31 mouse cellular contexts compared by ENCODE assay signal in genomic region chr19:23946026-23946685, GRCm38 (mm10).
A peak's percentile ranks its signal among the peaks of the same experiment; 100 is the strongest.
DNase-seq lines count a peak whose midpoint lies in the region; ATAC-seq and TF ChIP-seq lines count a peak whose summit lies in the region.
"Had no signal": no experiment of that assay in that cellular context is flagged by ENCODE, and none has a peak within 500 bp of the region (broad histone marks: within the 10 kb centered on the region; RNA-seq: fewer than 3 reads in every experiment).

No protein-coding gene starts in this region.

- no peaks in the 10 kb centered on the region for H3K36me3 ChIP-seq in CH12.LX (replicated peaks in 1 of 2; ENCODE audit: control insufficient read depth in 1 of 2, insufficient read depth in 1 of 2, low read length in 1 of 2)
- no peaks in the 10 kb centered on the region for H3K36me3 ChIP-seq in liver, embryonic 12.5 days
- H3K36me3 ChIP-seq: embryonic facial prominence, embryonic 10.5 days; embryonic facial prominence, embryonic 13.5 days; G1E; heart, embryonic 12.5 days; heart, embryonic 15.5 days; hindbrain, embryonic 10.5 days; intestine, embryonic 15.5 days had no signal

- peak; percentile 48 to 58; a peak in 1 of 4 replicates for ATAC-seq in hematopoietic stem cell, adult 5-6 weeks (replicated peaks in 1 of 2; ENCODE audit: insufficient read depth in 1 of 2, low FRiP score in 2 of 2, low TSS enrichment in 1 of 2, low read depth in 1 of 2, poor library complexity in 2 of 2, severe bottlenecking in 2 of 2)
- ATAC-seq in liver, embryonic 12.5 days: no peak
- ATAC-seq: forebrain, embryonic 13.5 days; forebrain, embryonic 16.5 days; hindbrain, embryonic 16.5 days; intestine, embryonic 15.5 days; Patski had no signal

- H3K9ac ChIP-seq in CH12.LX (ENCODE audit: insufficient read depth, low read depth): no peak overlapping the region
- H3K9ac ChIP-seq in liver, embryonic 12.5 days: no peak overlapping the region
- H3K9ac ChIP-seq: embryonic facial prominence, embryonic 13.5 days; forebrain, embryonic 13.5 days; heart, embryonic 12.5 days; heart, embryonic 15.5 days; hindbrain, embryonic 13.5 days; intestine, embryonic 15.5 days had no signal

- TF ChIP-seq EP300 in CH12.LX (IDR thresholded peaks at IDR 0.05; ENCODE audit: low read length): no peak

- in situ Hi-C loops in CH12.LX (cut with MboI; ENCODE audit: low pct_ligation_motif_present, low pct_unique_long_range_greater_than_20kb, low sequenced_read_pairs): no loop called here

- 56% methylated on average over 6 of the region's 6 CpGs for WGBS in liver, embryonic 12.5 days (ENCODE audit: insufficient replicate concordance)

- no peak for TF ChIP-seq POLR2A in CH12.LX (IDR thresholded peaks at IDR 0.05; ENCODE audit: low read depth, low read length)

- no peaks in the 10 kb centered on the region for H3K79me2 ChIP-seq in CH12.LX (replicated peaks; ENCODE audit: control insufficient read depth, extremely low read depth, insufficient read depth, poor library complexity, severe bottlenecking)

- H3K27me3 ChIP-seq in CH12.LX (replicated peaks): no peaks in the 10 kb centered on the region
- H3K27me3 ChIP-seq in liver, embryonic 12.5 days (replicated peaks): no peaks in the 10 kb centered on the region
- H3K27me3 ChIP-seq: forebrain, embryonic 13.5 days; heart, embryonic 15.5 days; hindbrain, embryonic 13.5 days; intestine, embryonic 15.5 days had no signal

- H3K4me2 ChIP-seq in CH12.LX (ENCODE audit: insufficient read depth, low read depth, poor library complexity, severe bottlenecking): no peak overlapping the region
- no peak overlapping the region for H3K4me2 ChIP-seq in liver, embryonic 12.5 days
- H3K4me2 ChIP-seq: embryonic facial prominence, embryonic 13.5 days; forebrain, embryonic 13.5 days; heart, embryonic 12.5 days; heart, embryonic 15.5 days; hindbrain, embryonic 13.5 days; intestine, embryonic 15.5 days had no signal

- TF ChIP-seq RAD21 in CH12.LX (IDR thresholded peaks at IDR 0.05; ENCODE audit: low read depth, low read length): no peak

- no peak overlapping the region for H3K27ac ChIP-seq in CH12.LX (ENCODE audit: insufficient read depth, low read depth)
- no peak overlapping the region for H3K27ac ChIP-seq in liver, embryonic 12.5 days
- H3K27ac ChIP-seq: embryonic facial prominence, embryonic 10.5 days; embryonic facial prominence, embryonic 13.5 days; forebrain, embryonic 13.5 days; heart, embryonic 15.5 days; hindbrain, embryonic 10.5 days; hindbrain, embryonic 13.5 days; intestine, embryonic 15.5 days had no signal

- H3K4me1 ChIP-seq in CH12.LX (ENCODE audit: control insufficient read depth in 1 of 2, insufficient read depth in 2 of 2): peaks cover 0 to 20% of the 10 kb centered on the region in 2 experiments; a peak in 2 of 4 replicates
- H3K4me1 ChIP-seq in liver, embryonic 12.5 days: no peaks in the 10 kb centered on the region
- H3K4me1 ChIP-seq: intestine, embryonic 15.5 days had no signal

- DNase-seq in heart, adult 11 months: peak; percentile 73
- DNase-seq in heart, postnatal 25 days (ENCODE audit: low spot score): no peak
- DNase-seq in 416B (ENCODE audit: low read depth) (peak; percentile 5), CH12.LX (ENCODE audit: extremely low read depth) (peak; percentile 11)
- DNase-seq in layer of hippocampus, postnatal 25 days (ENCODE audit: extremely low spot score in 1 of 2, low spot score in 1 of 2): no peak
- DNase-seq in adrenal gland, adult 18-20 months (ENCODE audit: low spot score in 2 of 2): no peak
- DNase-seq: adrenal gland, adult 2 months; adrenal gland, postnatal 14 days; cerebellum, adult 11 months; cerebellum, adult 2 months; cerebellum, adult 9-11 months; cerebellum, postnatal 25 days; embryo, embryonic 11 days; gastrocnemius, postnatal 25 days; heart, postnatal 10 days; kidney, adult 11 months had no signal

- no peak for TF ChIP-seq CTCF in CH12.LX (conservative IDR thresholded peaks at IDR 0.05 in 1 of 2, IDR thresholded peaks at IDR 0.05 in 1 of 2; ENCODE audit: low read depth in 2 of 2, low read length in 2 of 2)

- dilution Hi-C loops in CH12.LX (cut with MboI; ENCODE audit: extremely low pct_ligation_motif_present, extremely low pct_unique_long_range_greater_than_20kb, low sequenced_read_pairs): no loop called here

- intact Hi-C loops in heart, postnatal 25 days (cut with DNase I): no loop called here

- H3K4me3 ChIP-seq in CH12.LX (replicated peaks in 1 of 3; ENCODE audit: low read depth in 2 of 3, low read length in 2 of 3, poor library complexity in 1 of 3): no peak overlapping the region
- H3K4me3 ChIP-seq in liver, embryonic 12.5 days: no peak overlapping the region
- H3K4me3 ChIP-seq: embryonic facial prominence, embryonic 10.5 days; embryonic facial prominence, embryonic 13.5 days; erythroblast, embryonic 14.5 days; forebrain, embryonic 13.5 days; heart, embryonic 12.5 days; heart, embryonic 15.5 days; hindbrain, embryonic 10.5 days; hindbrain, embryonic 13.5 days; intestine, embryonic 15.5 days had no signal

- peaks cover 2% of the 10 kb centered on the region for H3K9me3 ChIP-seq in CH12.LX (replicated peaks; ENCODE audit: low read length)
- H3K9me3 ChIP-seq in liver, embryonic 12.5 days (replicated peaks): no peaks in the 10 kb centered on the region
- H3K9me3 ChIP-seq: embryonic facial prominence, embryonic 10.5 days; embryonic facial prominence, embryonic 13.5 days; forebrain, embryonic 13.5 days; G1E; heart, embryonic 15.5 days; hindbrain, embryonic 10.5 days; hindbrain, embryonic 13.5 days; intestine, embryonic 15.5 days had no signal

TF ChIP-seq in CH12.LX, 34 proteins besides CTCF, POLR2A, EP300 and RAD21:
- TF ChIP-seq ZMIZ1 (IDR thresholded peaks at IDR 0.05; ENCODE audit: low read depth, low read length) (no peak), ZC3H11A (IDR thresholded peaks at IDR 0.05; ENCODE audit: low read depth, low read length) (no peak), ZKSCAN1 (IDR thresholded peaks at IDR 0.05; ENCODE audit: borderline replicate concordance, low read depth, low read length) (no peak), ETS1 (conservative IDR thresholded peaks at IDR 0.05; ENCODE audit: low read depth, low read length) (no peak), MAX (IDR thresholded peaks at IDR 0.05; ENCODE audit: low read length) (no peak), NELFE (IDR thresholded peaks at IDR 0.05; ENCODE audit: low read depth, low read length) (no peak)

Comparison
In these comparisons a context has a peak if more than half of its experiments do, and no peak if none do; other contexts are left out.
1. DNase-seq: peak in heart, adult 11 months (single experiment), 416B (single experiment) and CH12.LX (single experiment); none in heart, postnatal 25 days (single experiment), layer of hippocampus, postnatal 25 days (0 of 2) and adrenal gland, adult 18-20 months (0 of 2).